Mouse (Mus musculus): ENCODE data around the gene Mag. TPM values are rescaled to one million over a fixed set of nuclear protein-coding genes. Genes with fewer than 3 reads are reported as not detected.

The Mag gene
- total and polyA plus RNA-seq, 2 experiments from 2014 or later, result 5.7 to 14.9 TPM

- Histone ChIP-seq H3K9ac (replicated peaks; ENCODE audit: low read length, poor library complexity, severe bottlenecking) (no peak overlapping the region), H3K9me3 (ENCODE audit: low read length) (no peaks in the 10 kb centered on the region), H3K4me3 (ENCODE audit: low read depth, low read length) (no peak overlapping the region), H3K27me3 (ENCODE audit: insufficient read depth, low read length) (no peaks in the 10 kb centered on the region), H3K27ac (ENCODE audit: low read depth, low read length) (no peak overlapping the region), H3K36me3 (ENCODE audit: insufficient read depth, low read length) (no peaks in the 10 kb centered on the region), H3K4me2 (ENCODE audit: low read depth, low read length, poor library complexity, severe bottlenecking) (no peak overlapping the region), H3K4me1 (ENCODE audit: insufficient read depth, low read length) (no peaks in the 10 kb centered on the region)
- DNase-seq (ENCODE audit: low spot score) (no peak), ATAC-seq (ENCODE audit: low FRiP score) (no peak)
- TF ChIP-seq CTCF (IDR thresholded peaks at IDR 0.05), result no peak
- 87% methylated on average over 14 of the region's 14 CpGs for WGBS
These were observed 27.0 kb downstream of the Mag start for GRCm38 (mm10) chr7:30887568-30888188.

GRCm38 (mm10) chr7:30886852-30887251 lies 27.8 kb downstream of the Mag start:
- Histone ChIP-seq H3K4me3 (ENCODE audit: low read depth, low read length) (no peak overlapping the region), H3K9me3 (ENCODE audit: low read length) (no peaks in the 10 kb centered on the region), H3K36me3 (ENCODE audit: insufficient read depth, low read length) (no peaks in the 10 kb centered on the region), H3K27ac (ENCODE audit: low read depth, low read length) (no peak overlapping the region), H3K4me2 (ENCODE audit: low read depth, low read length, poor library complexity, severe bottlenecking) (no peak overlapping the region), H3K27me3 (ENCODE audit: insufficient read depth, low read length) (no peaks in the 10 kb centered on the region), H3K9ac (replicated peaks; ENCODE audit: low read length, poor library complexity, severe bottlenecking) (no peak overlapping the region), H3K4me1 (ENCODE audit: insufficient read depth, low read length) (no peaks in the 10 kb centered on the region)
- ATAC-seq (ENCODE audit: low FRiP score) (no peak), DNase-seq (ENCODE audit: low spot score) (no peak)
- TF ChIP-seq CTCF (IDR thresholded peaks at IDR 0.05), result no peak
- WGBS, result 74% methylated on average over 4 of the region's 4 CpGs

GRCm38 (mm10) chr7:30884047-30884446 lies 30.6 kb downstream of the Mag start:
- Histone ChIP-seq H3K27me3 (ENCODE audit: insufficient read depth, low read length) (no peaks in the 10 kb centered on the region), H3K9me3 (ENCODE audit: low read length) (no peaks in the 10 kb centered on the region), H3K27ac (ENCODE audit: low read depth, low read length) (no peak overlapping the region), H3K4me2 (ENCODE audit: low read depth, low read length, poor library complexity, severe bottlenecking) (no peak overlapping the region), H3K36me3 (ENCODE audit: insufficient read depth, low read length) (no peaks in the 10 kb centered on the region), H3K4me3 (ENCODE audit: low read depth, low read length) (no peak overlapping the region), H3K4me1 (ENCODE audit: insufficient read depth, low read length) (no peaks in the 10 kb centered on the region), H3K9ac (replicated peaks; ENCODE audit: low read length, poor library complexity, severe bottlenecking) (no peak overlapping the region)
- DNase-seq (ENCODE audit: low spot score) (no peak), ATAC-seq (ENCODE audit: low FRiP score) (no peak)
- no peak for TF ChIP-seq CTCF (IDR thresholded peaks at IDR 0.05)

- WGBS, result 86% methylated on average over 3 of the region's 3 CpGs
- Histone ChIP-seq H3K4me3 (ENCODE audit: low read depth, low read length) (no peak overlapping the region), H3K4me2 (ENCODE audit: low read depth, low read length, poor library complexity, severe bottlenecking) (no peak overlapping the region), H3K4me1 (ENCODE audit: insufficient read depth, low read length) (no peaks in the 10 kb centered on the region), H3K36me3 (ENCODE audit: insufficient read depth, low read length) (no peaks in the 10 kb centered on the region), H3K9me3 (ENCODE audit: low read length) (no peaks in the 10 kb centered on the region), H3K9ac (replicated peaks; ENCODE audit: low read length, poor library complexity, severe bottlenecking) (no peak overlapping the region), H3K27me3 (ENCODE audit: insufficient read depth, low read length) (no peaks in the 10 kb centered on the region), H3K27ac (ENCODE audit: low read depth, low read length) (no peak overlapping the region)
- no peak for TF ChIP-seq CTCF (IDR thresholded peaks at IDR 0.05)
- DNase-seq (ENCODE audit: low spot score), result no peak
- ATAC-seq (ENCODE audit: low FRiP score), result no peak
These were observed 33.3 kb downstream of the Mag start for GRCm38 (mm10) chr7:30881367-30881766.

GRCm38 (mm10) chr7:30880176-30880575 lies 34.5 kb downstream of the Mag start, which contains the start of gene Cd22:
TSS of gene Cd22 (minus strand) at chr7:30880342.
- no peak for TF ChIP-seq CTCF (IDR thresholded peaks at IDR 0.05)
- Histone ChIP-seq H3K9me3 (ENCODE audit: low read length) (no peaks in the 10 kb centered on the region), H3K27ac (ENCODE audit: low read depth, low read length) (no peak within 1 kb of the TSS), H3K9ac (replicated peaks; ENCODE audit: low read length, poor library complexity, severe bottlenecking) (no peak within 1 kb of the TSS), H3K27me3 (ENCODE audit: insufficient read depth, low read length) (no peaks in the 10 kb centered on the region), H3K4me1 (ENCODE audit: insufficient read depth, low read length) (no peaks in the 10 kb centered on the region), H3K4me3 (ENCODE audit: low read depth, low read length) (no peak within 1 kb of the TSS), H3K36me3 (ENCODE audit: insufficient read depth, low read length) (no peaks in the 10 kb centered on the region), H3K4me2 (ENCODE audit: low read depth, low read length, poor library complexity, severe bottlenecking) (no peak within 1 kb of the TSS)
- no peak for DNase-seq (ENCODE audit: low spot score)
- 74% methylated on average over 7 of the region's 7 CpGs for WGBS
- no peak for ATAC-seq (ENCODE audit: low FRiP score)

- ATAC-seq (ENCODE audit: low FRiP score) (no peak), DNase-seq (ENCODE audit: low spot score) (no peak)
- Histone ChIP-seq H3K9me3 (ENCODE audit: low read length) (no peaks in the 10 kb centered on the region), H3K36me3 (ENCODE audit: insufficient read depth, low read length) (no peaks in the 10 kb centered on the region), H3K9ac (replicated peaks; ENCODE audit: low read length, poor library complexity, severe bottlenecking) (no peak overlapping the region), H3K27ac (ENCODE audit: low read depth, low read length) (no peak overlapping the region), H3K4me1 (ENCODE audit: insufficient read depth, low read length) (no peaks in the 10 kb centered on the region), H3K4me2 (ENCODE audit: low read depth, low read length, poor library complexity, severe bottlenecking) (no peak overlapping the region), H3K4me3 (ENCODE audit: low read depth, low read length) (no peak overlapping the region), H3K27me3 (ENCODE audit: insufficient read depth, low read length) (no peaks in the 10 kb centered on the region)
- WGBS, result 78% methylated on average over 6 of the region's 6 CpGs
- no peak for TF ChIP-seq CTCF (IDR thresholded peaks at IDR 0.05)
These were observed 35.7 kb downstream of the Mag start for GRCm38 (mm10) chr7:30878950-30879349.

Data from midbrain, postnatal 0 days (tissue).